Mouse (Mus musculus): ENCODE results near the gene Zfp248.

Gene Zfp248

GRCm38 (mm10) chr6:118455042-118455631, at the start of gene Zfp248:
Gene Zfp248, minus strand, starts transcription at chr6:118455528.
- ChIA-PET CTCF (interaction anchor here in 3 of 4 experiments (0.6 to 1.1 kb wide), 6 partner anchors 10 to 526 kb away, joined by 3 to 4 read pairs (median 3); partner anchors contain the start of gene Bms1 (in 3 of the 3)), POLR2A (interaction anchor here in 3 of 4 experiments (0.6 to 1.6 kb wide), 7 partner anchors 14 to 554 kb away, joined by 3 to 8 read pairs (median 3); partner anchors contain the start of genes Bms1 (in 2 of the 3) and Ankrd26 (in 1 of the 3))

DNA sequence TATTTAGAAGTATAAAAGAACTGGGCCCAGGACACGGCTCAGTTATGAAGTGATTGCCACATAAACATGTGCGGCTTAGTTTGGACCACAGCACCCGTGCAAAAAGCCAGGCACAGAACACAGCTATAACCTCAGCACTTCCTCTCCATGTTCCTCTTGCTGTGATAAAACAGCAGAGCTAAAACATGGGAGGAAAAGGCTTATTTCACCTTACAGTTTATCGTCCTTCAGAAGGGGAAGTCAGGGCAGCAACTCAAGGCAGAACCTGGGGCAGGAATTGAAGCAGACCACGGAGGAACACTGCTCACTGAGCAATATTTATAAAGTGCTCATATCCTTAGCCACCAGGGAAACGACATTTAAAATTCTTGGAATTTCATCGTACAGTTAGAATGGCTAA, 43.7 kb upstream of the Zfp248 start:
- ChIA-PET POLR2A (no interaction called here), CTCF (interaction anchor here in 1 of 4 experiments (0.7 kb wide), 1 partner anchor 497 kb away, joined by 3 read pairs; no protein-coding TSS in a partner anchor)

GRCm38 (mm10) chr6:118482125-118482524, 26.8 kb upstream of the Zfp248 start:
- ChIA-PET POLR2A (no interaction called here), CTCF (no interaction called here)

- ChIA-PET CTCF (no interaction called here), POLR2A (interaction anchor here in 3 of 4 experiments (0.6 to 2.9 kb wide), 7 partner anchors 9 to 60 kb away, joined by 3 to 9 read pairs (median 3); partner anchors contain the start of gene Bms1 (in 2 of the 3))
Observed at GRCm38 (mm10) chr6:118478957-118479708, 23.8 kb upstream of the Zfp248 start, which contains the start of gene Zfp9. Gene Zfp9, minus strand, starts transcription at chr6:118479320.

DNA sequence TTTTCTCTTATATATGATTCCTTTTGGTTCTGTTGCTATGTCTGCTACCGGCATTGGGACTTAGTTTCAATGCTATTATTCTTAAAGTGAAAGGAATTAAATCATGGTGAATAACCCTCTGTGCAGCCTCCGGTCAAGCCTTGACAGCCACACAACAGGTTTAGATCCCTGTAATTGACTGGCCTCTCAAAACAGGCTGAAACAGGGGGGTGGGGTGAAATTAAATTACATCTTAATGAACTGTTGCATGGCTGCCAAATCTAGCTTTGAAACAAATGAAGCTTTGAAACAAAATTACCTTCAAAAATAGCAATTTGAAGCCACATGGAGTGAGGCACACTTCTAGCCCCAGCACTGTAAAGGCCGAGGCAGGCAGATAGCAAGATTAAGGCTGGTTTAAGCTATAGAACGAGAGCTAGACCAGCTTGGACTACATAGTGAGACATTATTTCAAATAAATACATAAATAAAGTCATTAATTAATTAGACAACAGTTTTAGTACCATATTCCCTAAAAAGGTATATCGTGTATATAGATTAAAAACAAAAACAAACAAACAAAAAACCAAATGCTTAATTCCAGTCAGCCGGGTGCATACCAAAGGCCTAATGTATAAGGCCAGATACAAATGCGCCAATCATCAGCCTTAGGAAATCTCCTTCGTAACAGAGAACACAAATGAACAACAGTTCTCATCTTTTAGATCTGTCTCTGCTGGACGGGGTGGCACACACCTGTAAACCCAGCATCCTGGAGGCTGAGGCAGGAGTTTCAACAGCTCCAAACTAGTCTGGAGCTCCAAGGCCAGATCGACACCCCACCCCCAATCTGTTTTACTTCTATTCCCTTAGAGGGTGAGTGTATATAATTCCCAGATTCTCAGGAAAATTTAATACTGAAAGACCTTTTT, 22.8 kb upstream of the Zfp248 start:
- CTCF ChIA-PET = no interaction called here
- POLR2A ChIA-PET = interaction anchor here in 2 of 4 experiments (0.6 to 2.9 kb wide), 9 partner anchors 10 to 227 kb away, joined by 3 to 9 read pairs (median 3); partner anchors contain the start of gene Bms1 (in 2 of the 2)

- ChIA-PET CTCF (no interaction called here), POLR2A (no interaction called here)
Observed at GRCm38 (mm10) chr6:118462069-118462705, 6.9 kb upstream of the Zfp248 start.

- POLR2A ChIA-PET = interaction anchor here in 1 of 4 experiments (1.0 kb wide), 1 partner anchor 39 kb away, joined by 3 read pairs; no protein-coding TSS in a partner anchor
- CTCF ChIA-PET = interaction anchor here in 1 of 4 experiments (1.1 kb wide), 1 partner anchor 38 kb away, joined by 3 read pairs; the partner anchor contains the start of gene Bms1
Observed at GRCm38 (mm10) chr6:118457726-118458125, 2.4 kb upstream of the Zfp248 start.

DNA sequence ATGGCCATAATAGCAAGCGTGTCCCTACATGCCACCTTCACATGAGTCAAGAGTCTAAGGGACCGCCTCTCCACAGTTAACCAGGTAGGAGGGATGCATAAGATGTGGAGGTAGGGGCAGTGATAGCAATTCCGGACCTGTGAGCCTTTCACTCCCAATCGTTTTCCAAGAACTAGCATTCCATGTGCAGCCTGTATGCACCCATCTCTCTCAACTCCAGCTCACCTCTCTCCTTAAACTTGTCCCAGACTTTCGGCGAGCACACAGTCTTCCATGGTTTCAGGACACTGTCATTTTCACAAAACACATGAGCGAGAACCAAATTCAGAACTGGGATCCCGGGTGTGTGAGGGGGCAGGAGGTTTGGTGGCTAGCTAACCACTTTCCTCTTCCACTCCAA, 876 bp downstream of the Zfp248 start:
- ChIA-PET POLR2A (interaction anchor here in 2 of 4 experiments (0.8 to 1.6 kb wide), 4 partner anchors 10 to 97 kb away, joined by 3 to 8 read pairs (median 3); partner anchors contain the start of gene Bms1 (in 2 of the 2)), CTCF (interaction anchor here in 3 of 4 experiments (0.7 to 1.1 kb wide), 4 partner anchors 11 to 35 kb away, joined by 3 to 4 read pairs (median 3); partner anchors contain the start of gene Bms1 (in 3 of the 3))

- ChIA-PET POLR2A (interaction anchor here in 1 of 4 experiments (3.7 kb wide), 1 partner anchor 12 kb away, joined by 18 read pairs; the partner anchor contains the start of gene Bms1), CTCF (no interaction called here)
Observed at GRCm38 (mm10) chr6:118431502-118431901, 23.8 kb downstream of the Zfp248 start.

DNA sequence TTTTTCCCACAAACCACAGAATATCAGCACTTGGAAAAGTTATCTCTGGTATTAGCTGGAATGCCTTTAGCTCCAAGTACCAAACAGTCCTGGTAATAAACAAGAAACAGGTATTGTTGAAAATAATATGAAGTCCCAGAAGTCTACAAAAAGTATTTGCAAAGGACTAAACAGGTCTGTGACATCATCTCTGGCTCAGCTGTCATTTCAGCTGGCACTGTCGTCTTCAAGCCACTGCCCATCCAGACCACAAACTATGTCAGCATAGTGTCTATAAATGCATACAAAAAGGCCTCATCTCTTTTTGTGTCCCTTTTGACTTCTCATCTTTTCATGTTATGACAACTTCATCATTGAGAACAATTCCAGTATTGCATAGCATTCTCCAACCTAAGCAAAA, 28.7 kb downstream of the Zfp248 start:
- ChIA-PET CTCF (no interaction called here), POLR2A (interaction anchor here in 1 of 4 experiments (1.5 kb wide), 1 partner anchor 12 kb away, joined by 6 read pairs; no protein-coding TSS in a partner anchor)

- ChIA-PET POLR2A (interaction anchor here (0.6 to 2.8 kb wide), 57 partner anchors 9 to 1944 kb away, joined by 3 to 19 read pairs (median 3); partner anchors contain the start of genes Csgalnact2 (in 2 of the 4), Zfp248 (in 2 of the 4), Zfp9 (in 2 of the 4) and Ankrd26 (in 1 of the 4)), CTCF (interaction anchor here (0.5 to 2.0 kb wide), 47 partner anchors 8 to 1587 kb away, joined by 3 to 13 read pairs (median 4); partner anchors contain the start of genes Zfp248 (in 2 of the 4), Csgalnact2 (in 1 of the 4) and Ret (in 1 of the 4))
Observed at GRCm38 (mm10) chr6:118419050-118419920, 36.0 kb downstream of the Zfp248 start, which contains the start of gene Bms1. Gene Bms1, minus strand, starts transcription at chr6:118419474.

DNA sequence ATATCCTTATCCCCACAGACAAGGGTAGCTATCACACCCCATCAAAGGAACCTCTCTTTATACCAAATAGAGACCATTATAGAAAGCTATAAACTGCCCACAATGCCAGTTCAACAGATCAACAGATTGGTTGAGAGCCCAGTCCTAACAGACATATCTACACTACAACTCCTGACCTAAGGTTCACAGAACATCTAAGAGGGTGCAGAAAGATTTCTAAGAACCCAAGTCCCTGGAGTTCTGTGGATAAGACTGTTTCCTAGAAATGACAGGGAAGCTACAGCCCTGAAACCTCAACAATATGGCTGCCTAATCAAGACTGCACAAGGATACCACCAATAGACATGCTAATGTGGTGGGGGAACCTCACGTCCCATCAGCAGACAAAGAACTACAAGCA, 44.9 kb downstream of the Zfp248 start:
- ChIA-PET POLR2A (interaction anchor here in 3 of 4 experiments (0.5 to 3.2 kb wide), 5 partner anchors 8 to 13 kb away, joined by 3 to 14 read pairs (median 3); partner anchors contain the start of gene Bms1 (in 2 of the 3)), CTCF (interaction anchor here in 2 of 4 experiments (1.0 to 1.4 kb wide), 2 partner anchors 9 kb away, joined by 4 read pairs; partner anchors contain the start of gene Bms1 (in 2 of the 2))

DNA sequence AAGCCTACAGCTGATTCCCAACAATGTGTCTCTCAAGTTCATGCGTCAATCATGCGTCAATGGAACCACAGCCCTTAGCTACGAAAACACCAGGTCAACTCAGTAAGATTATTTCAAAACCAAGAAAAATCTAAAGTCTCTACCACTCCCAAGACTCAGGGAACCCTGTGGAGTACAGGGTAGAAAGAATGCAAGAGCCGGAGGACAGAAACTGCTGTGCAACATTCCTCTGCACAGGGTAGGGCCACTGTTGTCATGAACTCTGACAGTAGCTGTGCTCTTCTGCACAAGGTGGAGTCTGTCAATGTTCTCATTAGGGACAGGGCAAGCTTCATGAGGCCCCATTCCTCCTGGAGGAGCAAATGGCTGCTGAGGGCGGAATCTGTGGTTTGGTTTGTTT, 46.8 kb downstream of the Zfp248 start:
- ChIA-PET CTCF (interaction anchor here in 1 of 4 experiments (0.9 kb wide), 1 partner anchor 11 kb away, joined by 3 read pairs; the partner anchor contains the start of gene Bms1), POLR2A (interaction anchor here in 2 of 4 experiments (1.2 to 3.2 kb wide), 3 partner anchors 10 to 12 kb away, joined by 3 to 14 read pairs (median 11); partner anchors contain the start of gene Bms1 (in 2 of the 2))

- POLR2A ChIA-PET = interaction anchor here in 1 of 4 experiments (3.4 kb wide), 1 partner anchor 13 kb away, joined by 13 read pairs; the partner anchor contains the start of gene Bms1
Observed at GRCm38 (mm10) chr6:118406421-118406820, 48.9 kb downstream of the Zfp248 start.

GRCm38 (mm10) chr6:118390746-118391145, 64.6 kb downstream of the Zfp248 start:
- CTCF ChIA-PET = no interaction called here
- POLR2A ChIA-PET = no interaction called here

More at GRCm38 (mm10) chr6:118406421-118406820, 48.9 kb downstream of the Zfp248 start:
- CTCF ChIA-PET = no interaction called here

DNA sequence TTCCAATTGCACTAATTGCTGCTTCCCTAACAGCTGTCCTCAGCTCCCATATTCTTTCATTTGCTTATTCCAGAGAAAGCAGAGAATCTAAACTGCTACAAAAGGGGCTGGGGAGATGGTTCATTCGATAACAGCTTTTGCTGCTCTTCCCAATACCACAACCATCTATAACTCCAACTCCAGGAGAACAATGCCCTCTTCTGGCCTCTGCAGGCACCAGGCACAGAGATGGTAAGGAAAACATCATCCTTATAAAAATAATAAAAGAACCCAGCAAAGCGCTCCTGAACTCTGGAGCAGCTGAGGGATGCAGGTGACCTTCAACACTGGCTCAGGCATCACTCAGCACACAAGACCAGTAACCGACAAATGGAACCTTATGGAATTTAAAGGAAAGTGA, 69.4 kb downstream of the Zfp248 start:
- CTCF ChIA-PET = interaction anchor here in 2 of 4 experiments (0.6 to 1.1 kb wide), 2 partner anchors 206 to 1357 kb away, joined by 3 to 4 read pairs; no protein-coding TSS in a partner anchor
- POLR2A ChIA-PET = interaction anchor here in 2 of 4 experiments (1.3 to 1.7 kb wide), 2 partner anchors 18 to 247 kb away, joined by 4 to 8 read pairs; no protein-coding TSS in a partner anchor
